Mouse (Mus musculus): ENCODE results near the gene Galnt17. TPM values are rescaled to one million over a fixed set of nuclear protein-coding genes. Genes with fewer than 3 reads are reported as not detected.

The Galnt17 gene
- total RNA-seq, 2 experiments from 2014 or later = 12.8 to 16.4 TPM

- no peak for DNase-seq
These were observed 288.8 kb downstream of the Galnt17 start for GRCm38 (mm10) chr5:131019346-131019965.

- DNase-seq = no peak
These were observed 292.2 kb downstream of the Galnt17 start for GRCm38 (mm10) chr5:131016066-131016465.

- DNase-seq = no peak
These were observed 293.0 kb downstream of the Galnt17 start for GRCm38 (mm10) chr5:131015341-131015740.

- no peak for DNase-seq
These were observed 294.5 kb downstream of the Galnt17 start for GRCm38 (mm10) chr5:131013816-131014215.

GRCm38 (mm10) chr5:131013101-131013500 is 295.2 kb downstream of the Galnt17 start:
- DNase-seq = no peak

GRCm38 (mm10) chr5:131009510-131009909 is 298.8 kb downstream of the Galnt17 start:
- peak; percentile 34 for DNase-seq

- no peak for DNase-seq
These were observed 299.8 kb downstream of the Galnt17 start for GRCm38 (mm10) chr5:131008507-131008906.

GRCm38 (mm10) chr5:131007871-131008505 is 300.3 kb downstream of the Galnt17 start:
- peak; percentile 38 for DNase-seq

GRCm38 (mm10) chr5:131007198-131007597 is 301.1 kb downstream of the Galnt17 start:
- peak; percentile 32 for DNase-seq

- DNase-seq = no peak
These were observed 301.8 kb downstream of the Galnt17 start for GRCm38 (mm10) chr5:131006524-131006923.

GRCm38 (mm10) chr5:131000572-131000971 is 307.7 kb downstream of the Galnt17 start:
- no peak for DNase-seq

GRCm38 (mm10) chr5:130979321-130979720 is 329.0 kb downstream of the Galnt17 start:
- no peak for DNase-seq

- DNase-seq = no peak
These were observed 329.4 kb downstream of the Galnt17 start for GRCm38 (mm10) chr5:130978871-130979270.

- no peak for DNase-seq
These were observed 330.3 kb downstream of the Galnt17 start for GRCm38 (mm10) chr5:130977999-130978398.

GRCm38 (mm10) chr5:130952361-130952760 is 355.9 kb downstream of the Galnt17 start:
- no peak for DNase-seq

- DNase-seq = no peak
These were observed 357.4 kb downstream of the Galnt17 start for GRCm38 (mm10) chr5:130950894-130951400.

- no peak for DNase-seq
These were observed 357.9 kb downstream of the Galnt17 start for GRCm38 (mm10) chr5:130950421-130950820.

- DNase-seq = no peak
These were observed 358.6 kb downstream of the Galnt17 start for GRCm38 (mm10) chr5:130949710-130950109.

- peak; percentile 40 for DNase-seq
These were observed 369.2 kb downstream of the Galnt17 start for GRCm38 (mm10) chr5:130938911-130939608.

- DNase-seq = no peak
These were observed 370.0 kb downstream of the Galnt17 start for GRCm38 (mm10) chr5:130938274-130938741.

- no peak for DNase-seq
These were observed 377.3 kb downstream of the Galnt17 start for GRCm38 (mm10) chr5:130930999-130931398.

GRCm38 (mm10) chr5:130927794-130928149 is 380.5 kb downstream of the Galnt17 start:
- DNase-seq = no peak

GRCm38 (mm10) chr5:130927138-130927793 is 381.0 kb downstream of the Galnt17 start:
- DNase-seq = no peak

Data from gastrocnemius, postnatal 10 days (tissue).